Mouse (Mus musculus): Measurements from ENCODE around the gene Gstm6. TPM values are rescaled to one million over a fixed set of nuclear protein-coding genes. Genes with fewer than 3 reads are reported as not detected.

Gene Gstm6
- total and polyA plus RNA-seq, 2 experiments, result 96.1 to 138 TPM

GRCm38 (mm10) chr3:107920348-107920747 is 23.2 kb downstream of the Gstm6 start:
- no peak for DNase-seq (ENCODE audit: extremely low read depth, low read depth, low spot score)
- TF ChIP-seq CTCF (IDR thresholded peaks at IDR 0.05; ENCODE audit: low read depth, low read length) (no peak), POLR2A (IDR thresholded peaks at IDR 0.05; ENCODE audit: extremely low read depth, insufficient read depth, low read length) (no peak)
- WGBS, result 73% methylated on average over 5 of the region's 5 CpGs
- Histone ChIP-seq H3K27ac (replicated peaks; ENCODE audit: insufficient read depth, low read depth, low read length) (no peak overlapping the region), H3K9ac (ENCODE audit: low read depth, low read length) (no peak overlapping the region), H3K4me3 (ENCODE audit: insufficient read depth, low read depth, low read length) (no peak overlapping the region), H3K36me3 (ENCODE audit: control insufficient read depth, insufficient read depth, low read length) (no peaks in the 10 kb centered on the region), H3K79me2 (ENCODE audit: control insufficient read depth, insufficient read depth, low read length) (no peaks in the 10 kb centered on the region), H3K27me3 (ENCODE audit: control insufficient read depth, insufficient read depth, low read length) (no peaks in the 10 kb centered on the region), H3K4me1 (ENCODE audit: control insufficient read depth, insufficient read depth, low read length) (no peaks in the 10 kb centered on the region)

- H3K4me1 ChIP-seq (ENCODE audit: control insufficient read depth, insufficient read depth, low read length), result no peaks in the 10 kb centered on the region
- H3K27ac ChIP-seq (replicated peaks; ENCODE audit: insufficient read depth, low read depth, low read length), result no peak overlapping the region
- peak; percentile 30; the same call in 1 of the 2 replicates for TF ChIP-seq CTCF (IDR thresholded peaks at IDR 0.05; ENCODE audit: low read depth, low read length)
- no peak for TF ChIP-seq POLR2A (IDR thresholded peaks at IDR 0.05; ENCODE audit: extremely low read depth, insufficient read depth, low read length)
- H3K27me3 ChIP-seq (ENCODE audit: control insufficient read depth, insufficient read depth, low read length), result no peaks in the 10 kb centered on the region
- H3K79me2 ChIP-seq (ENCODE audit: control insufficient read depth, insufficient read depth, low read length), result no peaks in the 10 kb centered on the region
- WGBS, result 55% methylated on average over 7 of the region's 7 CpGs
- no peak overlapping the region for H3K4me3 ChIP-seq (ENCODE audit: insufficient read depth, low read depth, low read length)
- peak; percentile 60 for DNase-seq (ENCODE audit: extremely low read depth, low read depth, low spot score)
- H3K9ac ChIP-seq (ENCODE audit: low read depth, low read length), result no peak overlapping the region
- no peaks in the 10 kb centered on the region for H3K36me3 ChIP-seq (ENCODE audit: control insufficient read depth, insufficient read depth, low read length)
These were observed 25.7 kb downstream of the Gstm6 start for GRCm38 (mm10) chr3:107917783-107918408.

GRCm38 (mm10) chr3:107917097-107917496 is 26.5 kb downstream of the Gstm6 start:
- Histone ChIP-seq H3K27ac (replicated peaks; ENCODE audit: insufficient read depth, low read depth, low read length) (no peak overlapping the region), H3K36me3 (ENCODE audit: control insufficient read depth, insufficient read depth, low read length) (no peaks in the 10 kb centered on the region), H3K79me2 (ENCODE audit: control insufficient read depth, insufficient read depth, low read length) (no peaks in the 10 kb centered on the region), H3K27me3 (ENCODE audit: control insufficient read depth, insufficient read depth, low read length) (no peaks in the 10 kb centered on the region), H3K4me3 (ENCODE audit: insufficient read depth, low read depth, low read length) (no peak overlapping the region), H3K9ac (ENCODE audit: low read depth, low read length) (no peak overlapping the region), H3K4me1 (ENCODE audit: control insufficient read depth, insufficient read depth, low read length) (no peaks in the 10 kb centered on the region)
- TF ChIP-seq CTCF (IDR thresholded peaks at IDR 0.05; ENCODE audit: low read depth, low read length) (0 out of 2 replicates have a peak, but pooled peaks have one; percentile 8), POLR2A (IDR thresholded peaks at IDR 0.05; ENCODE audit: extremely low read depth, insufficient read depth, low read length) (no peak)
- no peak for DNase-seq (ENCODE audit: extremely low read depth, low read depth, low spot score)
- WGBS, result 72% methylated on average over 3 of the region's 3 CpGs

GRCm38 (mm10) chr3:107916674-107917073 is 26.9 kb downstream of the Gstm6 start:
- TF ChIP-seq CTCF (IDR thresholded peaks at IDR 0.05; ENCODE audit: low read depth, low read length), result no peak
- no peak for TF ChIP-seq POLR2A (IDR thresholded peaks at IDR 0.05; ENCODE audit: extremely low read depth, insufficient read depth, low read length)
- Histone ChIP-seq H3K9ac (ENCODE audit: low read depth, low read length) (no peak overlapping the region), H3K27me3 (ENCODE audit: control insufficient read depth, insufficient read depth, low read length) (no peaks in the 10 kb centered on the region), H3K79me2 (ENCODE audit: control insufficient read depth, insufficient read depth, low read length) (no peaks in the 10 kb centered on the region), H3K4me3 (ENCODE audit: insufficient read depth, low read depth, low read length) (no peak overlapping the region), H3K27ac (replicated peaks; ENCODE audit: insufficient read depth, low read depth, low read length) (no peak overlapping the region), H3K4me1 (ENCODE audit: control insufficient read depth, insufficient read depth, low read length) (no peaks in the 10 kb centered on the region), H3K36me3 (ENCODE audit: control insufficient read depth, insufficient read depth, low read length) (no peaks in the 10 kb centered on the region)
- 75% methylated on average over 15 of the region's 15 CpGs for WGBS
- DNase-seq (ENCODE audit: extremely low read depth, low read depth, low spot score), result peak; percentile 35

GRCm38 (mm10) chr3:107905942-107906341 is 37.6 kb downstream of the Gstm6 start:
- WGBS, result 73% methylated on average over 6 of the region's 6 CpGs
- Histone ChIP-seq H3K4me1 (ENCODE audit: control insufficient read depth, insufficient read depth, low read length) (no peaks in the 10 kb centered on the region), H3K4me3 (ENCODE audit: insufficient read depth, low read depth, low read length) (no peak overlapping the region), H3K27ac (replicated peaks; ENCODE audit: insufficient read depth, low read depth, low read length) (no peak overlapping the region), H3K36me3 (ENCODE audit: control insufficient read depth, insufficient read depth, low read length) (no peaks in the 10 kb centered on the region), H3K27me3 (ENCODE audit: control insufficient read depth, insufficient read depth, low read length) (no peaks in the 10 kb centered on the region), H3K9ac (ENCODE audit: low read depth, low read length) (no peak overlapping the region), H3K79me2 (ENCODE audit: control insufficient read depth, insufficient read depth, low read length) (no peaks in the 10 kb centered on the region)
- DNase-seq (ENCODE audit: extremely low read depth, low read depth, low spot score), result no peak
- TF ChIP-seq CTCF (IDR thresholded peaks at IDR 0.05; ENCODE audit: low read depth, low read length) (no peak), POLR2A (IDR thresholded peaks at IDR 0.05; ENCODE audit: extremely low read depth, insufficient read depth, low read length) (no peak)

- Histone ChIP-seq H3K27me3 (ENCODE audit: control insufficient read depth, insufficient read depth, low read length) (no peaks in the 10 kb centered on the region), H3K4me3 (ENCODE audit: insufficient read depth, low read depth, low read length) (no peak overlapping the region), H3K4me1 (ENCODE audit: control insufficient read depth, insufficient read depth, low read length) (no peaks in the 10 kb centered on the region), H3K36me3 (ENCODE audit: control insufficient read depth, insufficient read depth, low read length) (no peaks in the 10 kb centered on the region), H3K27ac (replicated peaks; ENCODE audit: insufficient read depth, low read depth, low read length) (no peak overlapping the region), H3K9ac (ENCODE audit: low read depth, low read length) (no peak overlapping the region), H3K79me2 (ENCODE audit: control insufficient read depth, insufficient read depth, low read length) (no peaks in the 10 kb centered on the region)
- DNase-seq (ENCODE audit: extremely low read depth, low read depth, low spot score), result no peak
- TF ChIP-seq POLR2A (IDR thresholded peaks at IDR 0.05; ENCODE audit: extremely low read depth, insufficient read depth, low read length) (no peak), CTCF (IDR thresholded peaks at IDR 0.05; ENCODE audit: low read depth, low read length) (no peak)
- 79% methylated on average over 11 of the region's 11 CpGs for WGBS
These were observed 42.4 kb downstream of the Gstm6 start for GRCm38 (mm10) chr3:107900955-107901673.

All from liver, adult 2 months (tissue).